Mouse (Mus musculus): ENCODE results near the gene Gria1.

- TF ChIP-seq CTCF (IDR thresholded peaks at IDR 0.05; ENCODE audit: low read depth) (no peak), EP300 (optimal IDR thresholded peaks at IDR 0.05) (no peak)
Observed at GRCm38 (mm10) chr11:57286119-57286518, 274.9 kb downstream of the Gria1 start.

Data from stomach, postnatal 0 days (tissue).